Mouse (Mus musculus) heart, adult 18-20 months (tissue): ENCODE data around the gene Zmym1. TPM values are rescaled to one million over a fixed set of nuclear protein-coding genes. Genes with fewer than 3 reads are reported as not detected.
"Not testable (repeated sequence)": the region's sequence is repeated elsewhere in the genome, so short reads cannot be mapped to it uniquely, and the experiment has no call there.

ENCODE experiments used
- DNase-seq, 2 experiments: peaks; one replicate each; pipeline ENCODE4 v3.0.0; 2021 to 2022; ENCODE audit warnings: mixed read lengths in 1 of 2
- total RNA-seq, 2 experiments: library from RNA; stranded (reverse); gene quantifications; 2 replicates each; pipeline ENCODE4 v1.2.3; 2021

Zmym1 gene
- total RNA-seq, 2 experiments from 2014 or later: 6.1 to 8.6 TPM

- DNase-seq: peak; percentile 32 to 46
Measured at GRCm38 (mm10) chr4:127027228-127028190, 33.4 kb downstream of the Zmym1 start.

- DNase-seq: no peak
Measured at GRCm38 (mm10) chr4:127026826-127027225, 34.1 kb downstream of the Zmym1 start.

GRCm38 (mm10) chr4:127024240-127024639, 36.7 kb downstream of the Zmym1 start:
- DNase-seq: no peak

GRCm38 (mm10) chr4:127023201-127023600, 37.8 kb downstream of the Zmym1 start:
- no peak for DNase-seq

GRCm38 (mm10) chr4:127021989-127022626, 38.8 kb downstream of the Zmym1 start:
- DNase-seq: peak; percentile 90 to 94

- DNase-seq: peak; percentile 99 to 100
Measured at GRCm38 (mm10) chr4:127021151-127021945, 39.6 kb downstream of the Zmym1 start, which contains the start of gene Sfpq. Gene Sfpq, plus strand, starts transcription at chr4:127021324.

- DNase-seq: no peak
Measured at GRCm38 (mm10) chr4:127020411-127021150, 40.4 kb downstream of the Zmym1 start.

- DNase-seq: no peak
Measured at GRCm38 (mm10) chr4:127016366-127016765, 44.6 kb downstream of the Zmym1 start.

GRCm38 (mm10) chr4:127015294-127015993, 45.5 kb downstream of the Zmym1 start:
- peak; percentile 85 to 91 for DNase-seq

- peak; percentile 23 to 25 for DNase-seq
Measured at GRCm38 (mm10) chr4:127005113-127005936, 55.6 kb downstream of the Zmym1 start.

GRCm38 (mm10) chr4:127004384-127004783, 56.6 kb downstream of the Zmym1 start:
- DNase-seq: no peak

GRCm38 (mm10) chr4:127000601-127001105, 60.3 kb downstream of the Zmym1 start:
- DNase-seq: no peak

- DNase-seq: not testable (repeated sequence)
Measured at GRCm38 (mm10) chr4:126999372-126999771, 61.6 kb downstream of the Zmym1 start.

Other genes starting within 250 kb of the Zmym1 start
- gene Zmym4, start 93.0 kb downstream of the Zmym1 start, total RNA-seq: 10 to 100 TPM; 20.0 to 23.1 TPM
- gene Sfpq, start 39.8 kb downstream of the Zmym1 start, total RNA-seq: 10 to 100 TPM; 65.8 to 77.0 TPM
- gene Zmym6, start 16.2 kb upstream of the Zmym1 start, total RNA-seq: 10 to 100 TPM in 1 of 2 experiments, 1 to 10 TPM in 1; 9.5 to 12.7 TPM
- gene Tmem35b, start 62.5 kb upstream of the Zmym1 start, total RNA-seq: 1 to 10 TPM; 1.7 to 2.3 TPM
- under 1 TPM; 0.05 to 0.17 TPM for gene Dlgap3, start 108.1 kb upstream of the Zmym1 start, total RNA-seq
- gene Smim12, start 182.6 kb upstream of the Zmym1 start, total RNA-seq: 10 to 100 TPM; 54.9 to 61.9 TPM